Mouse (Mus musculus) hindbrain, embryonic 13.5 days (tissue): ENCODE results near the gene Ndufv2. TPM values are rescaled to one million over a fixed set of nuclear protein-coding genes. Genes with fewer than 3 reads are reported as not detected.

Experiments used
- ATAC-seq: fragments of 200-750 bp; cut with Nextera tagmentation; 2 replicates; pipeline ENCODE4 v1.8.0; 2017; ENCODE audit warnings: moderate TSS enrichment; ENCODE audit not compliant: low FRiP score
- H3K27ac ChIP-seq: fragments of 300-500 bp; sonication (generic); 2 replicates; pipeline ENCODE4 v1.5.1; 2015; ENCODE audit warnings: inconsistent platforms, mild to moderate bottlenecking, moderate library complexity
- H3K27me3 ChIP-seq: fragments of 300-500 bp; sonication (generic); 2 replicates; pipeline ENCODE4 v1.6.1; 2015; ENCODE audit warnings: mild to moderate bottlenecking, inconsistent platforms
- H3K36me3 ChIP-seq: fragments of 300-500 bp; sonication (generic); 2 replicates; pipeline ENCODE4 v1.6.1; 2015; ENCODE audit warnings: mild to moderate bottlenecking, inconsistent platforms
- H3K4me1 ChIP-seq: fragments of 300-500 bp; sonication (generic); replicated peaks from 2 replicates; pipeline ENCODE4 v1.6.1; 2015; ENCODE audit warnings: inconsistent platforms
- H3K4me2 ChIP-seq: fragments of 300-500 bp; sonication (generic); 2 replicates; pipeline ENCODE4 v1.6.1; 2015; ENCODE audit warnings: inconsistent platforms, mild to moderate bottlenecking, moderate library complexity
- H3K4me3 ChIP-seq: fragments of 300-500 bp; sonication (generic); 2 replicates; pipeline ENCODE4 v1.5.1; 2015; ENCODE audit warnings: mild to moderate bottlenecking, inconsistent platforms
- H3K9ac ChIP-seq: fragments of 300-500 bp; sonication (generic); 2 replicates; pipeline ENCODE4 v1.6.1; 2015; ENCODE audit warnings: mild to moderate bottlenecking, inconsistent platforms
- H3K9me3 ChIP-seq: fragments of 300-500 bp; sonication (generic); 2 replicates; pipeline ENCODE4 v1.6.1; 2016; ENCODE audit warnings: inconsistent platforms
- WGBS: fragments of 180-500 bp; shearing (Covaris S2); methylation state at CpG from one replicate; pipeline ENCODE4 v1.1.7; 2015; 5-methylcytosine and 5-hydroxymethylcytosine counted together
- polyA plus RNA-seq: library from polyadenylated mRNA; unstranded; fragments of >200 nt; fragmentation: Nextera tagmentation; extraction: Ambion mirVana; gene quantifications from 2 replicates; pipeline ENCODE4 v1.2.1, GENCODE M21; 2015

Gene Ndufv2
- polyA plus RNA-seq, 1 experiment from 2014 or later = 357 TPM

DNA sequence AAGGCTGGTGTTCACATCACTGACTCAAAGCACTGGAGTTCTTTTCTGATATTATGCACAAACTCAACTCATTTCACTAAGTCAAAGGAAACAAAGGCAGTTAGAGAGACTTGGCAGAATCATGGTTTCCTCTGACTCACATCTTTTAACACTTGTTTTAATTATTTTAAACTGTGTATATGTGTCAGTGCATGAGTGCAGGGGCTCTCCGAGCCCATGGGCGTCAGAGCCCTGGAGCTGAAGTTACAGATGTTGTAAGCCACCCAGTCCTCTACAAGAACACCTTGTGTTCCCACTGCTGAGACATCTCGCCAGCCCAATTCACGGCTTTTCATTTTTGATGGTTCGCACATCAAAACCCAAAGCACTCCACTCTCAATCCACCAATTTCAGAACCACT is 68.1 kb downstream of the Ndufv2 start:
- Histone ChIP-seq H3K4me3 (no peak overlapping the region), H3K27me3 (no peaks in the 10 kb centered on the region), H3K4me2 (no peak overlapping the region), H3K4me1 (no peaks in the 10 kb centered on the region), H3K9me3 (no peaks in the 10 kb centered on the region), H3K9ac (no peak overlapping the region), H3K27ac (no peak overlapping the region), H3K36me3 (peaks cover 46% of the 10 kb centered on the region)
- 94% methylated on average over 5 of the region's 5 CpGs for WGBS
- ATAC-seq = no peak

DNA sequence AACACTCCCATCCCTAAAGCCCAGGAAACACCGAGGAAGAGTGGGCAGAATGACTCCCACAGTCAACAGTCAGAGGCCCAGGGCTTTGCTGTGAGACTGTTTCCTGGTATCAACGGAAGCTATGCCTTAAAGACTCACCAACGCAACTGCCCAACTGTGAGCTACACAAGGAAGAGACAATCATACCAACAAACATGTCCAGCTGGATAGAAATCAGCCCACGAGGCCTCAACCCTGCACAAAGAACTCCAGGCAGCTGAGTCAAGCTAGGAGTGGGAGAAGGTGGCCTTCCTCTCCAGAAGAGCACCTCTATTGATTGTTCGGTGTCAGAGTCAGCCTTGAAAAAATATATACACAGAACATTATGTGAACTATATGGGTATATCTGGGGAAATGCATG is 69.4 kb downstream of the Ndufv2 start:
- Histone ChIP-seq H3K4me1 (no peaks in the 10 kb centered on the region), H3K27me3 (no peaks in the 10 kb centered on the region), H3K27ac (no peak overlapping the region), H3K36me3 (peaks cover 51% of the 10 kb centered on the region), H3K4me3 (no peak overlapping the region), H3K4me2 (no peak overlapping the region), H3K9ac (no peak overlapping the region), H3K9me3 (no peaks in the 10 kb centered on the region)
- ATAC-seq = no peak
- WGBS = 92% methylated on average over 5 of the region's 5 CpGs

Other genes with a start within 250 kb of the Ndufv2 start
- 56.1 and 58.3 TPM in 2 replicates for gene Ralbp1, start 215.8 kb downstream of the Ndufv2 start, polyA plus RNA-seq
- 58.5 and 60.7 TPM in 2 replicates for gene Twsg1, start 150.3 kb downstream of the Ndufv2 start, polyA plus RNA-seq
- gene Ankrd12, start 24.5 kb downstream of the Ndufv2 start, polyA plus RNA-seq = 148 and 150 TPM in 2 replicates
- gene Washc1, start 10.0 kb upstream of the Ndufv2 start, polyA plus RNA-seq = 45.4 and 48.0 TPM in 2 replicates
- 6.2 and 7.5 TPM in 2 replicates for gene Ddx11, start 22.0 kb upstream of the Ndufv2 start, polyA plus RNA-seq